Mouse (Mus musculus): ENCODE data around the gene Trim65. TPM values are rescaled to one million over a fixed set of nuclear protein-coding genes. Genes with fewer than 3 reads are reported as not detected.

The Trim65 gene
- total RNA-seq (2021): 1 to 10 TPM; 4.3 to 4.8 TPM

DNA sequence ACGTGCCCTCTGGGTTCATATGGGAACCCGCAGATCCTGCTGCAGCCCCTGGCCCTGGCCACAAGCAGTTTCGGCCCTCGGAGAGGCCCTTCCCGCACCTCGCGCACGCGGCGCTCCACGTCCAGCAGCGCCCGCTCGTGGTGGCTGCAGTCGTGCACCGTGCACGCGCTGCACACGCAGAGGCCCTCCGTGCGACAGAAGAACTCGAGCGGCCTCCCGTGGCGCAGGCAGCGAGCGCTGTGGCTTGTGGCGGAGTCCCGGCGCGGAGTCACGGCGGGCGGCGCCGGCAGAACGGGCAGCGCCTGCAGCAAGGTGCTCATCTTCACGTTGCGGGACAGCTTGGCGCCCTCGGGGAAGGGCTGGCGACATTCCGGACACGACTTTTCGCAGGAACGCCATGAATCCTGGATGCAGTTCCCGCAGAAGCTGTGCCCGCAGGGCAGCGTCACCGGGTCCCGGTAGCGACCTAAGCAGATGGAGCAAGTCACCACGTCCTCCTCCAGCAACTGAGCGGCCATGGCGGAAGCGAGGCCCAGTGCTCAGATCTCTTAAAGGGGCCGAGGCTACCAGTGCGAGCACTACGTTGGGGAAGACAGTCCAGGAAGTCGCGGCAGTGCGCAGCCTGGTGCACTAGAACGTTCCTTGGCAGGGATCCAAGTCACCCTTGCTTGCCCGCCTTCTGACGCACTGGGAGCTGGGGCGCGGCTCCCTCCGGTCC is at the start of gene Trim65:
Trim65 (minus strand) TSS at position 641 of the 718 bp plus-strand sequence.
- DNase-seq: peak; percentile 94

DNA sequence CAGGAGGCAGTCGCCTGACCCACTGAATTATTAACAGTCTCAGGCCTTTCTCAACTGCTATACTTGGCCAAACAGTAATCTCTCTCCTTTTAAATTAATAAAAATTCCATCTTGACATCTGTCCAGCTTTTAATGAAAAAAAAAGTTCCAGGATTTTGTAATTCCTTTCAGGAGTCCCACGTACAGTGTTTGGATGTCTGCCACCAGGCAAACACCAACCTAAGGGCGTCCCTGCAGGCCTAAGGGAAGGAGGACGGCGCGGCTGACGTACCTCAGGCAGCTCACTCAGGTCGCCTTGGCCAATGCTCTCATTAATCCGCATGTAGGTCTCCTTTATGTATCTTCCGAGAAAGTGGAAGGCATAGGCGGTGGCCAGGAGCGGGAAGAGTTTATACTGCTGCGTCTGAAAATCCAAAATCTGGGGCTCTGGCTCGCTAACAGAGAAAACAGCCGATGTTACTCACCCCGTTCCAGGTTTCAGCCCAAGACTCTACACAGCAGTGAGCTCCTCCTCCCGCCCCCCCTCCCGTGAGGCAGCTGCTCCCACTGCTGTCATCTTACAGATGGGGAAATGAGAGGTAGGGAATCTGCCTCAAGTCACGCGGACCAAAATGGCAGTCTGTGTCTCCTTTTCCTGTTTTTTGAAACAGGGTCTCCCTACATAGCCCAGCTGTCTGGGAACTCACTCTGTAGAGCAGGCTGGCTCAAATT is 47.6 kb upstream of the Trim65 start:
- DNase-seq: no peak

DNA sequence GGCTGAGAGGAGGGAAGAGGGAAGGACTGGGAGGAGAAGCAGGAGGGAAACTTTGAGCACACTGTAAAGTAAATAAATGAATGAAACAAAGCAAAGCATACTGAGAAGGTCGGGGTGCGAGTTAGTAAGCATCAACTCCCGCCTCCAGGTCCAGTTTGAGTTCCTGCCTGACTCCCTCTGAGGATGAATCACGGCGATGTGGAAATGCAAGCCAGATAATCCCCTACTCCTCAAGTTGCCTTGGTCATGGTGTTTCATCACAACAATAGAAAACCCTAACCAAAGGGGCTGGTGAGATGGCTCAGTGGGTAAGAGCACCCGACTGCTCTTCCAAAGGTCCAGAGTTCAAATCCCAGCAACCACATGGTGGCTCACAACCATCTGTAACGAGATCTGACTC is 45.1 kb upstream of the Trim65 start:
- no peak for DNase-seq

DNA sequence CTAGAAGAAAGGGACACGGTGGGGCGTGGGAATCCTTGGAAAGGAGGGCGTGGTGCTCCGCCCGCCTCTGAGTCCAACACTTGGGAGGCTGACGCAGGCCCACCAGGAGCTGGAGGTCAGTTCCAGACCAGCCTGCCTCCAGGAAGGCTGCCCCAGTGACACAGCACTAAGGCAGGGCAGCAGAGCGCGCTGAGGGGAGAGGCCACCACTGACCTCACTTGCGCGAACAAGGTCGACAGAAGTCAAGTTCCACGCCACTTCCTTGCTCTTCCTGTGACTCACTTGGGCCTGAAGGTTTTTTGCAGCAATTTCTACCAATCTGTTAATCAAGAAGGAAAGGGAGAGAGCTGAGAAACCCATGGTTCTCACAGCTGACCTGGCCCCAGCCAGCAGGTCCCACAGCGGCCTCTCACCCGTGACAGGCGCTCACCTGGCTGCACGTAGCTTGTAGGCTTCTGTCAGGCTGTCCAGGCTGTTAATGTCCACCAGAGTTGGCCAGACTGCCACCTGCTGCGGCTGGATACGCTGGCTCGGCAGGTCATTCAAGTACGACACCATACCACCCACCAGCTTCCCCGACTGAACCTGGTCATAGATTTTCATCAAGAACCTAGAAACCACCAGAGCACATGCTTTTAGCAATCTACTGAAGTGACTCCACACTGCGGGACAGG is 44.0 kb upstream of the Trim65 start:
- no peak for DNase-seq

DNA sequence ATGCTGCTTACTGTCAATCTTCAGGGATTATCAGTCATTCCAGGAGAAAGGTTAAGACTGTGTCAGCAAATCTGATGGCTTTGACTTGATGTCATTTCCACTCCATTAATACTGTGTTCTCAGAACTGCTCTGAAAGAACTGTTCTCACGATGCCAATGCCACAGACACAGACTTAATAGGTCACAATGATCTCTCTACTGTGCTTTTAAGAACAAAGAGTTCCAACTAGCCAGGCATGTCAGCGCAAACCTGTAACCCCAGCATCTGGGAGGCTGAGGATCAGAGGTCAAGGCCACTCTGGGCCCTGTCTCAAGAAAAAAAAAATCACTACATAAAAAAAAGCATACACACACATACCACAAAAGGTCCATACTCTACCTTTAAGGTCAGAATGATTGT is 41.0 kb upstream of the Trim65 start:
- no peak for DNase-seq

DNA sequence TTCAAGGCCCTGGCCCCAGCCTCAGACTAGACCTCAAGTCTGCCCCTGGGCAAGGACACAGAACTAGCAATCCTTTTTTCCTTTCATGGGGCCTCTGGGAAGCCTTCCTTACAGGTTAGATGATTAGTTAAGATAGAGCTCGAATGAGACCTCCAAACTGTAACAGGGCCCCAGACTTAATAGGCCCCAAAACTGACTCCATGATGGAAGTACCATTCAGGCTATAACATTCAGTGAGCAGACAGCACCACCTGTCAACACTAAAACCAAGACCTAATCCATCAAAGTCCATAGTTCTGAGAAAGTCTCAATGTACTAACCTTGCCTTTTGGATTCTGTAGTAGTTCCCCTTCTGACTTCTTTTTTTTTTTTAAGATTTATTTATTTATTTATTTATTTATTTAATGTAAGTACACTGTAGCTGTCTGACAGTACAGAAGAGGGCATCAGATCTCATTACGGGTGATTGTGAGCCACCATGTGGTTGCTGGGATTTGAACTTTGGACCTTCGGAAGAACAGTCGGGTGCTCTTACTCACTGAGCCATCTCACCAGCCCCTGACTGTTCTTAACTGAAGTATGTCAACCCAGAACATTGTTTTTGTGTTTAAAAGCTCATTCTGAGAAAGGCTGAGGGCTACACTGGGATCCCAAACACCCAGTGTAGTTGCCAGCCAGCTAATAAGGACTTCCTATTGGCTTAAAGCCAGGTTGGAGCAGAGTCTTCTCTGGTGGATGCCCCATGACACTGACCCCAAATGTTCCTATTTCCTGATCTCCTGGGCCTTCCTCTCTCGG is 39.3 kb upstream of the Trim65 start:
- no peak for DNase-seq

DNA sequence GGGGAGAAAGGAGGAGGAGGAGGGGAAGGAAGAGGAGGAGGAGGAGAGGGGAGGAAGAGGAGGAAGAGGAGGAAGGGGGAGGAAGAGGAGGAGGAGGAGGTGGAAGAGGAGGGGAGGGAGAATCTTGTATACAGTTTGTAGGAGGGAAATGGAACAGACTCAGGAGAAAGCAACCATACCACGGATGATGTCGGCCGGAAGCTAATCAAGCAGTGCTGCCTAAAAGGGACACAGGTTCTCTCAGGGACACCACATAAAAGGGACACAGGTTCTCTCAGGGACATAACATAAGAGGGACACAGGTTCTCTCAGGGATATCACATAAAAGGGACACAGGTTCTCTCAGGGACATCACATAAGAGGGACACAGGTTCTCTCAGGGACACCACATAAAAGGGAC is 38.3 kb upstream of the Trim65 start:
- DNase-seq: no peak

DNA sequence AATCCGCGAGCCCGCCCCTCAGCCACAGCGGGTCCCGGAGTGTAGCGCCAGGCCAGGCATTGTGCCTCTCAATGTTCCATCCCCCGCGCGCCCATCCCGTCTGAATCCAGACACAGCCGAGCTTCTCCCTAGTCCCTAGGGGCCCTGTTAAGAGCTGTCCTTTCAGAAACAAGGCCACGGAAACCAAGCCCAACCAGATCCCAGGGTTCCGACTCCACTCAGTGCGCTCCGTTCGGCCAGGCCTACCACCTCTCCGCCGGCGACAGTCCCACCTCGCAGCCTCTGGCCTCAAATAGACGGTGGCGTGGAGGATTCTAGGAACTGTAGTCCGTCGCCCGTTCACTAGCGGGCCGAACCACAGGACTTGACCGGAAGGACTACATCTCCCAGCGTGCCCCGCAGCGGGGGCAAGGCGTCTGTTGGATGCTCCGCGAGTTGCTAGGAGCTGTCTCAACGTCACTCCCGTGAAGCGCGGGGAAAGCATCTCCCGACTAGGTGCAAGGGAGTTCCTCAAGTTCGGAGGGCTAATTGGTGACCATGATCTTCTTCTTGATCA is 37.0 kb upstream of the Trim65 start, which contains the start of gene Fbf1:
Fbf1 (minus strand) TSS at position 283 of the 556 bp plus-strand sequence.
- peak; percentile 94 for DNase-seq

DNA sequence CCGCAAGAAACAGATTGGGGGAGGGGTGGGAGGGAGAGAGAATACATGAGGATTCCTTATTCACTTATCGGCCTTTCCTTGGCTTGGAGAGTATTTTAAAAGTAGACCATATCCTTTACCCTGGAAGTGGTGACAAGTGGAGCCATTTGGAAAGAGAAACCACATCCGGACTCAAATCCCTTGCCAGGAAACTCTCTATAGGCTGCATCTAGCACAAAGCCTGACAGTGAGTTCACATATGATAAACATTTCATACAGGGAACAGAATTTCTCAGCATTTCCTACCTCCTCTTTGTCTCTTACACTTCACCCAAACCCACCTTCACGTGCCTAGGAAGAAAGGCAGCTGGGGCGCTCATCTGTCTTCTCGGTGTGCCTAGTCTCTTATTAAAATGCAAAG is 36.3 kb upstream of the Trim65 start:
- DNase-seq: no peak

DNA sequence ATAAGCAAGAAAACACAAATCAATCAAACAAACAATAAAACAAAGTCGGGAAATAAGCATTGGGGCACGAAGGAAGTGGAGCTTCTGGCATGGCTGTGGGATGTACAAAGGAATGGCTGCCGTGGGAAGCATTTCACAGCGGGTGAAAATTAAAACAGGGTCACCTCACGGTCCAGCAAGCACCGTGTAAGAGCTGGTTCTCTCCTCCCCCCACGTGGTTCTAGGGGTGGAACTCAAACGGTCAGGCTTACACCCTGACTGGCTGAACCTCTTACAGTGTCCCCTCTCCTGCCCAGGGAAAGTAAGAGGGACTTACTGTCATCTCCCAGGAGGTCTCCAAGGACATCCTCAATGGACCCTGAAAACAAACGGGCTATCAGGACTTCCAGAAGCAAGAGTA is 32.1 kb upstream of the Trim65 start:
- no peak for DNase-seq

DNA sequence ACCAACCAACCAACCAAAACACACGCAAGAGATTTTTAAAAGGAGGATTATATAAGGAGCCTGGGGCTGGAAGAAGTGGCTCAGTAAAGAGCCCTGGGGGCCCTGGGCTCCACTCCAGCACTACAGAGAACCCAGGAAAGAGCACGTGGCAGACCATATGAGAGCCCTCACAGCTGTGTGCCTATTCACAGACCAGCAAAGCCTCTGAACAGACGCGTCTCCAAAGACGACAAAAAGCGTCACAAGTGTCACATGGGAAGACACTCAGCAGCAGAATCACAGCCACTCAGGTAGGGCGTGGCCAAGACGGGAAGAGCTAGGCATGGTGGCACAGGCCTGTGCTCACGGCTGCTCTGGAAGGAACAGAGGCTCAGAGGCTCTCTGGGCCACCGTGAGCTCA is 31.2 kb upstream of the Trim65 start:
- DNase-seq: no peak

DNA sequence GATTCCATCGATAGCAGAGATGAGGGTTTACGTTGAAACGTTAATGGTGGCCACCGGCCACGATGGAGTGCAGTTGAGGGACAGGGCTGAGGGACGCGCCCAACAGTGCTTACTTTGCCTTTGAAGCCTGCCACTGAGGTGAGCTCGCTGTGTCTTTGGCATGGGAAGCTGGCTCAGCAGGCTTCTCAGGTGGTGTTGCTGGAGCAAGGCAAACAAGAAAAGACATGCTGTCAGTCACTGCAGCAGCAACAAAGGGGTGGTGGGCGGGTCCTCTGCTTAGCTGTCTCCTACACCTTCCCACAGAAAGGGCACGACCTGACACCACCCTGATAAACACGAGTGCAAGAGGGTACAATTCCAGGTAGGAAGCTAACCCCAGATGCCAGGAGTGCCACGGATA is 30.4 kb upstream of the Trim65 start:
- DNase-seq: no peak

DNA sequence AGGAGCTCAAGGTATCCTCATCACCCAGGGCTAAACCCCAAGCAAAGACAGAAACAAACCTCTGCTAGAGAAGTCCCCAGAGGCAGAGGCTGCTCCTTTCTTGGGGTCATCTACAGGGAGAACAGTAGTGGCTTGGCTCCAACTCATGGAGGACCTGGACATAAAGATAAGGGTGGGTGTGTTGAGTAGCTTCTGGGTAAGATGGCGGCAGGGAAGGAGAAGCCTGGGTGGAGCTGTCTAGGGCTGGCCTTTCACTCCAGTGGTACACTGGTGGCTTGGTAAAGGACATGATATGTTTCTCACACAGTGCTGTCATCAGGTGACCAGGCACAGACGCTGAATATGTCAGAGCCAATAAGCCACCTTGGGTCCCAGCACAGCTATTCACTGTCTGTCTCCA is 20.0 kb upstream of the Trim65 start:
- no peak for DNase-seq

DNA sequence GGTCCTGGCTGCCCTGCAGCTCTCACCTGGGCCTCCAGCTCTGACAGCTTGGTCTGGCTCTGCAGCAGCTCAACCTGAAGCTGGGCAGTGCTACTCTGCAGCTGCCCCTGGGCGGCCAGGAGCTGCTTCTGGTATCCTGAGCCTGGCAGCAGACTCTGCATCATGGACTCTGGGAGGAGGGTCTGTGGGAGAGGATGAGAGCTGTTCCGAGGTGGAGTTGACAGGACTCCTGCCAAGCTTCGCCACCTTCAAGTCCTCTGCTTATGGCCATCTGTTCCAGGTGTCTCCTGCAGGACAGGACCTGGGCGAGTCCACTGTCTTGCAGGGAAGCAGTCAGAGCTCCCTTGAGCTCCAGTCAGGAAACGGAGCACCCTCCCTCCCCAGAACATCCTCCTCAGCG is 18.4 kb upstream of the Trim65 start:
- no peak for DNase-seq

DNA sequence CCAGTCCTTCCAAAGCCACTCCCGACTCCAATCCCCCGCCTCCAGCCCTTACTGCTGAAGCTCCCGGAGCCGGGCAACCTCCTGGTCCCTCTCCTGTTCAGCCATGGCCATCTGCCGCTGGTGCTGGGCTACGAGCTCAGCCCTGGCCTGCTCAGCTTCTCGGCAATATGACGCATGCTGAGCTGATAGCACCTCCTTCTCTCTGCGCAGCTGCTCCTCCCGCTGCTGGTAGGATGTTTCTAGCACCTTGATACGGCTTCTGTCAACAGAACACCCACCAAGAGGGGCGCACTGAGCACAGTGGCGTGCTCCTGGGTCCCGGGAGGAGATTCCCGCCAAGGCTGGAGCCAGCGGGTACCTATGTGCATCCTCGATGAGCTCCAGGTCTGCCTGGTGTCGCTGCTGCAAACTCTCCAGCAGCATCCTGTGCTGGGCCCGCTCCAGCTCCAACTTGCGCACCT is 17.9 kb upstream of the Trim65 start:
- DNase-seq: no peak

DNA sequence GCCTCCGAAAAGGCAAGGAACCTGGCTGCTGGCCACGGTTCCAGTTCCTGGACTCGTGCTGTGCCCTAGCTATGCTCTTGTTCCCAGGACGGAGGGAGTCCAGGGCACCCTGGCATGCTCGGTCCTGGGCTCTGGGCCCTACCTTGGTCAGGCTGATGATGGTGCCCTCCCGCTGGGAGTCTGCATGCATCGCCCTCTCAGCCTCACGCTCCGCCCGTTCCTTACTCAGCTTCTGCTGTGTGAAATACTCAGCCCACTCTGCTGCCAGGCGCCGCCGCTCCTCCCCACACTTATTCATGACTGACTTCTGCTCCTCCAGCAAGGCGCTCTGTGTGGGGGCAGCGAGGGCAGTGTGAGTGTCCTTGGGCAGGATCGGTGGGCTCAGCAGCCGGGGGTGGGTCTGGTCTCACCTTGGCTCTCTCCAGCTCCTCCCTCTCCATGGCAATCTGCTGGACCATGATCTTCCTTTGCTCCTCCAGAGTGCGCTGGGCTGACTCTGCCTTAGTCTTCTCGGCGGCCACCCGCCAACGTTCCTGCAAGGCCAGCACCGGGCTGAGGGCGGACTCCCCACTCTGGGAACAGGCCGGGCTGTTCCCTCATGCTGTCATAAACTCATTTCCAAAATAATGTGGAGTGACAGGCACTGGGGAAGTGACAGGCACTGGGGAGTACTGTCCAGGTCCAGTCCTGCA is 15.5 kb upstream of the Trim65 start:
- DNase-seq: no peak

DNA sequence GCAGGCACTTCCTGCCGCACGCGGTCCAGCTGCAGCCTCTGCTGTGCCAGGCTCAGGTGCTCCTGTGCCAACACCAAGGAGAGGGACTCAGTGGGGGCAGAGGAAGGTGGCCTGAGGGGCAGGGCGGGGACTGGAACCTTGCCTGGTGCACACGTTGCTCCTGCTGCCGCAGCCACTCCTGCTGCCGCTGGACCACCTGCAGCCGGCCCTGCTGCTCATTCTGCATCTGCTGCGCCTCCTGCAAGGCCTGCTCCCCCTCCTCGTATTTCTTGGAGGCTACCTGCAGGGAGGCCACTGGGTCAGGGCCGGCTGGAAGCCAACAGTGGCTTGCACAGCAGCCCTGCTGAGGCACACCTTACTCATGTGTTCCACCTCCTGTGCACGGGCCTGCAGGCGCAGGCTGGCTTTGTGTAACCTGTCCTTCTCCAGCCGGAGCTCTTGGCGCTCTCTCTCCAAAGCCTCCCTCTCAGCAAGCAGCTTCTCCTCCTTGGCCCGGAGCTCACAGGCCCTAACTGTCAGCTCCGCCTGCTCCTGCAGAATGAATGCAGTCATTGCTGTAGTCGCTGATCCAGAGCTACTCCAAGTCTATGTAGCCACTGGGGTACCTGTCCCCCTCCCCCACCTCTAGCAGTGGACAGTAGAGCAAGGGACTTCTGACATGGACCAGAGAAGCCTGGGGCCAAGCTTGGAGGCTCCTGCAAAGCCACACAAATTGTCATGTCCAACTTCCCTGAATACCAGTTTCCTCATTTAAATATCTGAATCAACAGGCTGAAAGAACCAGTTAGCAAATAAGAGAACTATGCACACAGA is 14.8 kb upstream of the Trim65 start:
- DNase-seq: no peak

DNA sequence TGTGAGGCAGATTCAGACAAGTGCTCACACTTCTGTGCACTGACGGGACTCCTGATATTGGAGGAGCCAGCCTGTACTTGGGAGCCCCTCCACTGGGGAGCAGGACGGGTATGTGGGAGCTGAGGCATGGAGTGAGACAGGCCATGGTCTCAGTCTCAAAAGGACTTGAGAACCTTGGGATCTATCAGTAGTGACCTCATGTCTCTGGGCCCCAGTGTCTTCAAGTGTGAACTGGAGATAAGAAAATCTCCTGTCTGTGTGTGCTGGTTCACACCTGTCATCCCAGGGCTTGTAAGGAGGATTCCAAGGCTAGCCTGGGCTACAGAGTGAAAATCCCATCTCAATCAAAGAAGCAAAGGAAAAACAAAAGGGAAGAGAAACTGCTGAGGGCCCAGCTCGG is 12.5 kb upstream of the Trim65 start:
- DNase-seq: no peak

DNA sequence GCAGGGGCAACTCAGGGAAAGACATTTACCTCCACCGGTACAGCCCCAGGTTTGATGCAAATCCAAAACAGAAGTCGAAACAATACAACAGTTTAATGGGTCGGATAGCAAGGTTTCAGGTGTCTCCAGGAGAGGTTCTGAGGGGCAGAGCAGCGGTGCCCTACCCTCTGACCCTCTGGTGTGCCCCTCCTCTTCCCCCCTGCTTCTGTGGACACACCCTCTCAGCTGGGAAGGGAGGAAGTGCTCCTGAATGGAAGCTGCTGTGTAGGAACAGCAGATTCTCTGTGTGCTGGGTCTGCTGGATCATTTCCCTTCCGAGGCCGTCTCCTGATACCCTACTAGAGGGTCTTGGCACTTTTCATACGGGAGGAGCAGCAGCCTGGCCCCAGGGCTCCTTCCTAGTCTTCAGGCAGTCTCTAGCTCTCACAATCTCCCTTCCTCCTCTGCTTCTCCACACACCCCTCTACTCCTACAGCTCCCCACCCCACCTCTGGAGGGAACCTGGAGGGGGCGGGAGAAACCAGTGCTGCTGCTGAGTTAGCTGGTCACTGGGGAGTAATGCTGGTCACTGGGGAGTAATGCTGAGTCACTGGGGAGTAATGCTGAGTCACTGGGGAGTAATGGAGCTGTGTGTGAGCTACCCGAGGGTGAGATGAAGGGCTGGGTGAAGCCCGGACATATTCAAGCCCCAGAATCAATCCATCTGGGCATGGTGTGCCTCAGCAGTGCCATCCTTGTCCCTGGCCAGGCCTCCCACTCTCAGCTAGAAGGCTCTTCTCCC is 11.5 kb upstream of the Trim65 start:
- no peak for DNase-seq

Measured in heart, postnatal 4 days (tissue).